Mouse (Mus musculus) liver, adult 2 months (tissue): ENCODE data around the gene Megf11. TPM values are rescaled to one million over a fixed set of nuclear protein-coding genes. Genes with fewer than 3 reads are reported as not detected.
"Not testable (repeated sequence)": the region's sequence is repeated elsewhere in the genome, so short reads cannot be mapped to it uniquely, and the experiment has no call there.

Experiments
- DNase-seq: peaks from one replicate; pipeline ENCODE4 v3.0.0-alpha.2; 2011; ENCODE audit warnings: low read depth, low spot score; ENCODE audit errors: extremely low read depth
- H3K27ac ChIP-seq: fragments of 200-500 bp; replicated peaks from 2 replicates; pipeline ENCODE4 v1.5.1; 2012; ENCODE audit warnings: low read depth, mild to moderate bottlenecking, control low read depth, inconsistent platforms, low read length; ENCODE audit not compliant: insufficient read depth
- H3K27me3 ChIP-seq: fragments of 200-500 bp; 2 replicates; pipeline ENCODE4 v1.6.1; 2012; ENCODE audit warnings: mild to moderate bottlenecking, moderate library complexity, low read length, inconsistent platforms; ENCODE audit not compliant: control insufficient read depth, insufficient read depth
- H3K36me3 ChIP-seq: fragments of 200-500 bp; 2 replicates; pipeline ENCODE4 v1.6.1; 2012; ENCODE audit warnings: low read length, inconsistent platforms; ENCODE audit not compliant: control insufficient read depth, insufficient read depth
- H3K4me1 ChIP-seq: fragments of 200-500 bp; 2 replicates; pipeline ENCODE4 v1.6.1; 2011; ENCODE audit warnings: low read length; ENCODE audit not compliant: control insufficient read depth, insufficient read depth
- H3K4me3 ChIP-seq: fragments of 200-500 bp; 2 replicates; pipeline ENCODE4 v1.5.1; 2011; ENCODE audit warnings: low read depth, mild to moderate bottlenecking, control low read depth, low read length, moderate library complexity; ENCODE audit not compliant: insufficient read depth
- H3K79me2 ChIP-seq: fragments of 200-500 bp; 2 replicates; pipeline ENCODE4 v1.6.1; 2012; ENCODE audit warnings: inconsistent platforms, mild to moderate bottlenecking, low read length, moderate library complexity; ENCODE audit not compliant: control insufficient read depth, insufficient read depth
- H3K9ac ChIP-seq: fragments of 200-500 bp; 2 replicates; pipeline ENCODE4 v1.6.1; 2012; ENCODE audit warnings: low read depth, mild to moderate bottlenecking, control low read depth, inconsistent platforms, low read length
- CTCF ChIP-seq: fragments of 200-500 bp; IDR thresholded peaks from 2 replicates; pipeline ENCODE4 v1.5.1; 2011; ENCODE audit warnings: low read depth, low read length, control low read depth
- POLR2A ChIP-seq: fragments of 200-500 bp; IDR thresholded peaks from 2 replicates; pipeline ENCODE4 v1.6.1; 2011; ENCODE audit warnings: low read length, control low read depth; ENCODE audit not compliant: insufficient read depth; ENCODE audit errors: extremely low read depth
- WGBS: fragments of 180-500 bp; shearing (Covaris S2); methylation state at CpG from one replicate; pipeline ENCODE4 v1.1.7; 2018; 5-methylcytosine and 5-hydroxymethylcytosine counted together
- polyA plus RNA-seq: library from polyadenylated mRNA; depleted of rRNA; stranded (reverse); fragments of >200 nt; gene quantifications from 2 replicates; pipeline ENCODE4 v1.2.3, GENCODE M21; 2012
- total RNA-seq: library from RNA; depleted of rRNA; stranded (reverse); fragments of >200 nt; gene quantifications from 2 replicates; pipeline ENCODE4 v1.2.3, GENCODE M21; 2014

Megf11 gene
- total and polyA plus RNA-seq, 2 experiments = 0.09 to 0.13 TPM

DNA sequence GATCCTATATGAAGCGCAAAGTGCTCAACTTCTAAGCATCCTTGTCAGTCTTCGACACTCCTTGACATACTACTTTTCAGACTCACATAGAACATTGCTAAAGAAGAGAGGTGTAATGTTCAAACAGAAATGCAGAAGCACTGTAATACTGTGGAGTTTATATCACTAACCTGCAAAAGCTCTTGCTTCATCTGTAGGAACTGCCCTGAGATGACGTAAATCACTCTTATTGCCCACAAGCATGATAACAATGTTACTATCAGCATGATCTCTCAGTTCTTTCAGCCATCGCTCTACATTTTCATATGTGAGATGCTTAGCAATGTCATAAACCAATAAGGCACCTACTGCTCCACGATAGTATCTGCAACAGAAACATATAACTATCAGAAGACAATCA, 341.0 kb downstream of the Megf11 start:
- Histone ChIP-seq H3K36me3 (peaks cover 33% of the 10 kb centered on the region), H3K79me2 (peaks cover 21% of the 10 kb centered on the region; the same call in 1 of the 2 replicates), H3K9ac (no peak overlapping the region), H3K4me3 (no peak overlapping the region), H3K27me3 (no peaks in the 10 kb centered on the region), H3K27ac (no peak overlapping the region), H3K4me1 (peaks cover 10% of the 10 kb centered on the region)
- no peak for TF ChIP-seq POLR2A
- TF ChIP-seq CTCF = no peak
- WGBS = 96% methylated on average over 5 of the region's 5 CpGs
- no peak for DNase-seq

DNA sequence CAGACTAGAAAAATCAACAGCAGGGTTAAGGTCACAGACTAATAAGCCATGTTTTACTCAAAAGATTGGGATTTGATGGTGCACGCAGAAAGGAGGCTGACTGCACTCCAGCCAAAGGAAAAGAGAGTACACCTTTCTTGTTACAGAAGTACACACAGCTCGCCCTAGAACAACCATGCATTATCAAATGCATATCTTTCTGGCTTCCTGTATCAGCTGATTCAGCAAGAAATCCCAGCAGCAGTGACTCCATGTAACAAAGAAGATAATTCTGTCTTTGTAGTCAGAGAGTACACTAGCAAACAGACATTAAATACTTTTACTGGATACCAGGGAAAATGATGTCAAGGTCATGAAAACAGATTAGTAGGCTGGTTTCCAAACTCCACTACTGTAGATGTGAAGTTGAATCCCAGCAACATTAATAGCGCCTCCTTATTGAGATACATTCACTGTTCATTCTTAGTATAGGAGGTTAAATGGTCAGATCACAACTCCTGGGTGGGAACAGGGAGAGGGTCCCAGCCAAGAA, 345.7 kb downstream of the Megf11 start:
- H3K79me2 ChIP-seq = peaks cover 26% of the 10 kb centered on the region; the same call in 1 of the 2 replicates
- WGBS = 29% methylated on average over 3 of the region's 3 CpGs
- H3K4me1 ChIP-seq = peaks cover 24% of the 10 kb centered on the region
- H3K27ac ChIP-seq = 0 out of 2 replicates have a peak overlapping the region, but pooled peaks have one; percentile 29
- peak; percentile 60 for DNase-seq
- TF ChIP-seq POLR2A = no peak
- TF ChIP-seq CTCF = no peak
- H3K36me3 ChIP-seq = peaks cover 13% of the 10 kb centered on the region
- no peaks in the 10 kb centered on the region for H3K27me3 ChIP-seq
- no peak overlapping the region for H3K4me3 ChIP-seq
- no peak overlapping the region for H3K9ac ChIP-seq

DNA sequence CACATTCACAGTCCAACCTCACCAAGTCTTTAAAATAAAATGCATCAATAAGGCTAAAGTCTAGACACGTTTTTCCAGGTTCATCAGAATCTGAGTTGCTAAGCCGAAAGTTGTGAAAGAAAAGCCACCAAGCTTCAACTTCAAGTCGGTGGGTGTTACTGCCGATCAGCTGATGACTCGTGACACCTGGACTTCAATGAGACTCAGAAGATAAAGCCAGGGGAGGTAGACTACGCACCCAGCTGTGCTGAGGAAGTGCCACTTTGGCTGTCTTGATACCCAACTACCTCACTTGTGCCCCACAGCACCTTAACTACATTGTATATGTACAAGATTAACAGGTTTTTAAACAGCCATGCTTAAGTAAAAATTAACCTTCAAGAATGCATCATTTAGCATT, 348.7 kb downstream of the Megf11 start:
- TF ChIP-seq POLR2A = no peak
- TF ChIP-seq CTCF = no peak
- no peaks in the 10 kb centered on the region for H3K27me3 ChIP-seq
- H3K27ac ChIP-seq = no peak overlapping the region
- 40% methylated on average over 6 of the region's 6 CpGs for WGBS
- H3K4me3 ChIP-seq = no peak overlapping the region
- H3K4me1 ChIP-seq = peaks cover 25% of the 10 kb centered on the region
- no peaks in the 10 kb centered on the region for H3K36me3 ChIP-seq
- DNase-seq = no peak
- H3K9ac ChIP-seq = no peak overlapping the region
- peaks cover 19% of the 10 kb centered on the region; the same call in 1 of the 2 replicates for H3K79me2 ChIP-seq

DNA sequence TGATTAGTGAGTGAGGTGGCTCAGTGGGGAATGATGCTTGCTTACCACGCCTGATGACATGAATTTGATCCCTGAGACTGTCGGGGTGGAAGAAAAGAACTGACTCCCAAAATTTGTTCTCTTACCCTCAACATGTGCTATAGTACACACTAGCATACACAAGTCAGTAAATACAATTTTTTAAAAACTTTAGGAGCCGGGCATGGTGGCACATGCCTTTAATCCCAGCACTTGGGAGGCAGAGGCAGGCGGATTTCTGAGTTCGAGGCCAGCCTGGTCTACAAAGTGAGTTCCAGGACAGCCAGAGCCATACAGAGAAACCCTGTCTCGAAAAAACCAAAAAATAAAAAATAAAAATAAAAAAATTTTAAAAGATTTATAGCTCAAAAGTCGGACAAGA, 349.6 kb downstream of the Megf11 start:
- not testable (repeated sequence) for H3K4me3 ChIP-seq, H3K9ac ChIP-seq, H3K27ac ChIP-seq, DNase-seq, H3K27me3 ChIP-seq, H3K36me3 ChIP-seq
- WGBS = 85% methylated on average over 7 of the region's 7 CpGs
- H3K79me2 ChIP-seq = peaks cover 15% of the 10 kb centered on the region; the same call in 1 of the 2 replicates
- peaks cover 25% of the 10 kb centered on the region for H3K4me1 ChIP-seq

DNA sequence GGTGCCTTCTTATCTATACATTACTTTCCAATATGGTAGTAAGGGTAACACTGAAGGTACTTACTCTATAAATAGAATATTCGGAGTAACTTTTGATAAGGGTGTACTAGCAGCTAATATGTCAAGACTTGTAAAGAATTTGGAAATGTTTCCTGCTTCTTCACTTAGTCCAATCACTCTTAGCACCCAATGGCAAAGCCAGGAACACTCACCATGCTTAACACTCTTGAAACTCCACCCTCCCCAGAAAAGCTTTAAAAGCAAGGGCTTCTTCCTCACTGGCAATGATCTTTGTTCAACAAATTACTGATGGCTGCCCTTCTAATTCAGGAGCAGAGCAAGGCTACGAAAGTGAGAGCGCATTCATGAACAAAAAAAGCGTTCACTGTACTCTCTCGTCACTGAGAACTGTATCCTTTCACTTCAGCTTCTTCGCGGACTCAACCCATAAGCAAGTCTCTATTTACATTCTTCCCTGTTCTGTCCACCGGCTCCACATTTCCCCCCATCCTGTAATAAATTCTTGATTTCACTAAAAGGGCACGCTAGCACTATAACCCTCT, 350.7 kb downstream of the Megf11 start:
- TF ChIP-seq POLR2A (no peak), CTCF (no peak)
- Histone ChIP-seq H3K4me1 (peaks cover 18% of the 10 kb centered on the region), H3K27me3 (no peaks in the 10 kb centered on the region), H3K36me3 (no peaks in the 10 kb centered on the region), H3K9ac (peak overlapping the region; percentile 98), H3K4me3 (peak overlapping the region; percentile 95), H3K27ac (peak overlapping the region; percentile 62), H3K79me2 (peaks cover 10% of the 10 kb centered on the region; the same call in 1 of the 2 replicates)
- no peak for DNase-seq
- 6% methylated on average over 9 of the region's 9 CpGs for WGBS
